Mouse (Mus musculus) cerebellum, adult 11-12 months (tissue): ENCODE data around the gene P3h2.

Source experiments
- DNase-seq: peaks from one replicate; pipeline ENCODE4 v3.0.0; 2022

P3h2 gene

GRCm38 (mm10) chr16:25977210-25977609 lies 128.4 kb downstream of the P3h2 start:
- DNase-seq: no peak

DNA sequence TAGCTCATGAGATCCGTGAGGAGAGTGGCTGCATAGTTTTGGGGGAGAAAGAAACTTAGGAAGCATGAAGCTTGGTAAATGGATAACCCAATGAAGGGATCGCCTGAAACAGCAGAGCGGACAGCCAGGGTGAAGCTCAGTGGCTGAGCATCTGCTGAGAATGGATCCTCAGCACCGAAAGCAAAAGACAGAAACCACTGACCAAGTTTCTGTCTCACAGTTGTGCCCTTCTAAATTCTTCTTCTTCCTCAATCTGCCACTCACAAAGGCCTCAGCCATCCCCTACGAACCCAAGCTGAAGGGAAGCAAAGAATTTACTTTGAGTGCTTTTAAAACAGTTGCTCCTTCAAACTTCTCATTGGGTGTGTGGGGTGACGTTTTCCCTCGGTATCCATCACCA lies 134.3 kb downstream of the P3h2 start:
- no peak for DNase-seq

DNA sequence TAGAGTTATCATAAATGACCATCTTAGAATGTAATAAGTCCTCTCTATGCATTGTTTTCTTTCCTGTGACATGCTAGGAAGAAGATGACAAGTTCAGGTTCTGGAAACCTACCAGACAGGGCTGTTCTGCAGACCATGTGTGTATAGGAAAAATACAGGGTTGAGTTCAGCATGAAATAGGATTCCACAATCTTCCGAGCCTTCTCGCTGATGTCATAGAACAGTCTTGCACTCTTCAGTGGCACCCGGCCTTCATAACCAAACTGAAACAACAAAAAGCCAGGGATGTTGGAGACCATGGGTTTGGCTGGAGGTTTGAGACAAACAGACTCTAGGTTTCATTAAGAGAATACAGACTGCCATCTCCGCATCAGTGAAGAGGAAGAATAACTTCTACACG lies 134.9 kb downstream of the P3h2 start:
- DNase-seq: no peak

DNA sequence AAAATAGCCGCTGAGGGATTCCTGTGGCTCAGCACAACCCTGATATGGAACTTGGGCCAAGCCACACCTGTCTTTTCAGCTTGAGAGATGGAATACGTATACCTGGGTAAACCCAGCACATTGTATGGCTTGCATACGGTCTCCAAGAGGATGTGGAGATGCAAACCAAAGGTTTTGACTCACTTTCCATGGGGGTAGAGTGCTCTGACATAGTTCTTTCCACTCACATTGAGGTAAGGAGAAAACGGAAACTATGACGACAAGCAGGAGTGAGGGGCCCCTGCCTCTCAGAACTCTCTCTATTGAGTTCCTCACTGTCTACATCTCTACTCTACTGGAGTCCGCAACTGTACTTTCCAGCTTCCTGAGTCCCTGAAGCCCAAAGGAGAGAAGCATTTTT lies 135.4 kb downstream of the P3h2 start:
- DNase-seq: no peak

DNA sequence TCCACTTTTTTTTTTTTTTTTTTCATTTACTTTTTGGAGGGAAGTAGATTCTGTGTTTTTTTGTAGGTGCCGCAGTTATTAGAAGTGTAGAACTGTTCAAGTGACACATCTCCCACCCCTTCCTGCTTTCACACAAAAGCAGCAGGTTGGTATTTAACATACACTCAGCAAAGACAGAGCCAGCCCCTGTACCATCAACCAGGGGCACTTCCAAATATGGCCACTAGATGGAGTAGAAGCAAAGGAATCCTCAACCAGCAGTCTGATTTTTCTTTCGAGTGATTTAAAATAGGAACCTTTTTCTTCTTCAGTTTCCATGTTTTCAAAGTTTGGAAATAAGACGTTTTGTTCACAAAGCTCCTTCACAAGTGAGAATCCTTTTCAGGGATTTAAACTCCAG lies 138.3 kb downstream of the P3h2 start:
- no peak for DNase-seq

- no peak for DNase-seq
Observed at GRCm38 (mm10) chr16:25963856-25964255, 141.7 kb downstream of the P3h2 start.

DNA sequence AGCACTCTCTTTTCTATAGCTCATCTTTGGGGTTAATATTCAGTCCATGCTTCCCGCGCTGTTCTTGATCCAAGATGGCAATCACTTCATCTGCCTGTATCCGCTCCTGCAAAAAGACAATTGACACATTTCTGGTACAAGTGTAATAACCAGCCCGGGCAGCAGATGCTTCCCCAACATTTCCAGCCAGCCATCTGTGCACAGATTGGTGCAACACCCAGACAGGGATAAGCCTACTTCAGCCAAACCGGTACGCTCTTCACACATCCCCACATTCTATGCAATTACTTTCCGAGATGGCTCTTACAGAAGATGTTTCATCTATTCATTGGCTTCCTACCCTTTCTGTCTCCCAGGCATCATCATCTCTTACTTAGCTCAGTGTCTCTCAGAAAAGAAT lies 145.2 kb downstream of the P3h2 start:
- no peak for DNase-seq

GRCm38 (mm10) chr16:25959929-25960328 lies 145.7 kb downstream of the P3h2 start:
- no peak for DNase-seq

DNA sequence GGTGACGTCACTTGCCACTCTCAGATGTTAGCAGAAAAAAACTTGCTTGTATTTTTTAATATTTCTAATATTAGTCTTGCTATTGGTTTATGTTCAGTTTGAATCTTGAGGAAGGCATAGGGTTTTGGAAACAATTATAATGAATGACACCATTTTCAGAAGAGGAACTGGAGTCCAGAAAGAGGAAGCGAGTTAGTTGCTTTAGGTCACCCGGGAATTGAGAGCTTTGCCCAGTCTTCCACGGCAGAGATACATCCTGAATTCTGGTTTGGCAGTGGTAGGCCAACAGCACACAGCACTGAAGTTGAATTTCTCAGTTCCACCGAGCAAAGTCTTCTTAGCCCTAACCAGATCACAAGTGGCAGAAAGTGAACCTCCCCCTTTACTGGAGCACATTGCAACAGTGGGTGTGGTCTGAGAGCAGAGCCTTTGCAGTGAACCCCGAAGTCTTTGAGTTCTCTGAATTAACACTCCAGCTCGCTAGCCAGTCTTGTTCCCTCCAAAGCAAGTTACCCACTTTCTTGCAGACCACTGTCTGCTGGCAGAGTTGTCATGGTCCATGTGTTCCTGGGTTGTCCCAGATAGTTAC lies 146.8 kb downstream of the P3h2 start:
- no peak for DNase-seq

- DNase-seq: no peak
Observed at GRCm38 (mm10) chr16:25958213-25958612, 147.4 kb downstream of the P3h2 start.

DNA sequence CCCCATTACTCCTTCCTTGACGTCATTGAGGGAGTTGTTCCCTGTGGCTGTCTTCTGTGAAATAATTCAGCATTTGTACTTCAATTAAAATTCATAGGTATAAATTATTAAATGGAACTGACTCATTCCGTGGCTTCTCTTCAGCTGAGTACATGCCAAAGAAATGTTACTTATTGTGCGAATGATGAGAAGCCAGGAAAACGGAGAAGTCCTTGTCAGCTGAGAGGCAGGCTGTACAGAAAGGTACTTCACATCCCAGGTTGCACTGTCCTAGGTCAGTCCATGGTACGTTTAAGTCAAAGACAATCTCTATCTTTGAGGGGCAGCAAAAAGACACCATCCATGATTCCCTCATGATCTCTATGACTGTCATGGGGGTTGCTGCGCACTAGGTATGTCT lies 148.8 kb downstream of the P3h2 start:
- no peak for DNase-seq

DNA sequence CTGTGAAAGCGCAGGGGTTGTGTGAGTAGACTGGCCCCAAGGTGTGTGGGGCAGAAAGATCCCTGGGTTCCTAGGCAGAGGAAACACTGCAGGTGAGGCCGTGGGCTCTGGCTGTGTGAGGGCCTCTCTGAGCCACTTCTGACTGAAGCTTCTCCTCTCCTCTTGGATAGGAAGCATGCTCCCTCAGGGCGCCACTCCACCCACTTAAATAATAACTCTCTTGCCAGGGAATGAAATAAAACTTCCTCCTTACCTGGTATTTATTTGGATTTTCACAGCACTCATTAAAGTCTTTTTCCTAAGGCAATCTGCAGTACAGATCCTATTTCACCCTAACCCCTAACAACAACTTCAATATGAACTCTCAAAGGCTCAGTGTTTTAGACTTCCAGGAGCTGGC lies 151.0 kb downstream of the P3h2 start:
- no peak for DNase-seq

DNA sequence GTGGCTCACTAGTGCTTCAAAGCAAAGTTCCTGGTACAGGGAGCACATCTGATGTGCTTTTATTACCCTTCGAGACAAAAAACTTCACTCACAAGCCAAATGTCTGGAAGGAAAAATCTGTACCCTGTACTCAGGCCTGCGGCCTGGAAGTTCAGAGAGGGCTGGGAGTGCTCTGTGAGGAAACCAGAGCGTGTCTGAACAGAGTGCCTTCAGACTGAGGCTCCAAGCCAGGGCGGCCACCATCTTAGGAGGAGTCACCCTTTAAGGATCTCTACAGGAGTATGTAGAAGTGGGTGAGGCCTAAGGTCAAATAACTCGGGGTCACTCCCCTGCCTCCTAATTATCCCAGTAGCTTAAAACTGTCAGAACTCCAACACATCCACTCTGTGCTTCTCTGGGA lies 152.2 kb downstream of the P3h2 start:
- no peak for DNase-seq

- DNase-seq: no peak
Observed at GRCm38 (mm10) chr16:25952005-25952404, 153.6 kb downstream of the P3h2 start.

- DNase-seq: no peak
Observed at GRCm38 (mm10) chr16:25948067-25948466, 157.5 kb downstream of the P3h2 start.

GRCm38 (mm10) chr16:25945151-25945955 lies 160.2 kb downstream of the P3h2 start:
- DNase-seq: peak; percentile 28

DNA sequence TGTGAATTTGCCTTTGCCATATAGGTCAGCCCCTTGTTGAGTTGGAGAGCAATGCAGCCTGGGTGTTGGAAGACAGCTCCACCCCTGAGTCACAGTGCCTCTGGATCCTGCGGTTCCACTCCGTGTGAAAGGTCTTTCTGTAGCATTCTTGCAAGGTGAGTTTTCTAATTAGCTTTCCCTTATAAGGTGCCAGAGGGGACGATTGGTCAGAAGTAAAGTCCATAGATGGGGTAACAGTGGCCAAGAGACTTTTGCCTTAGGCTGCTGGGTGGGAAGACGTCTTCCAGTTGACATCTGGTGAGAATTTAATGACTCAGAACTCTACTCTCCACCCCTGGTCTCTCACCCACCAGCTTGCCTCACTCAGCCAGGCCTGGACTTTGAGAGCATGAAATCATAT lies 163.3 kb downstream of the P3h2 start:
- no peak for DNase-seq

DNA sequence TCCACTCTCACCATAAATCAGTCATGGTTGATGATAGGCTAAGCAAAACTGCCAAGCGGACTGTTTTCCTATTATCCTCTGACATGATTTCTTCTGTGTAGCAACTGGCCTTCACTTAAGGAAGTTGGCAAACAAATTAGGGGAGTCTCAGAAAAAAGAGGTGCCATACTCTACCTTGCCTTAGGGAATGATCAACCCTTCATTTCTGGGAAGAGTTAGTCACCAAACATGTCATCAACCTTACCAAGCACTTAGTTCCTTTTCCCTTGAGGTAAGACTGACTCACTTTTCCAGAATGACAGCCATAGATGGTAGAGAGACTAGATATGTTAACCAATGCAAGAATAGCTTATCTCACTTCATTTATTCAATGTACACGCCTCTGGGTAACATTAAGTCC lies 171.4 kb downstream of the P3h2 start:
- no peak for DNase-seq

DNA sequence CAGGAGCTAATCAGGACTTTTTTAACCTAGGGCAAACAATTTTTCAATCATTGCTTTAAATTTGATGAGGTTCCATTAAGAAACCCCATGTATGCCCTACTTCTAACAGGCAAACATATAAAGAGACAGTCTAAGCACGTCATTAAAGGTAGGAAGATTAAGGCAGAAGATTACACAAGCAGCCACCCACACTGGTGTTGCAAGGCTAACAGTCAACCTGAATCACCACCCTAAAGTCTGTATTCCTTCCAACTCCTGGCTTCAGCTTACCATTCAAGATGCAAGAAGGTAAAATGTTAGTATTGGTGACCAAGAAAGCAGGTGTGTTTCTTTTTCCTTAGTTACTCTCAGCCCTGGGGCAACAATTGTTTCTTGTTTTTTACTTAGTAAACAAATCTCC lies 193.4 kb downstream of the P3h2 start:
- no peak for DNase-seq
